Mouse (Mus musculus): Measurements from ENCODE around the gene Grtp1.
A peak's percentile ranks its signal among the peaks of the same experiment; 100 is the strongest.

Grtp1 gene

GRCm38 (mm10) chr8:13202806-13203205 lies 2.4 kb upstream of the Grtp1 start:
- no peak for TF ChIP-seq POU5F1 (IDR thresholded peaks at IDR 0.05; ENCODE audit: borderline replicate concordance, low read length)
- TF ChIP-seq CTCF (conservative IDR thresholded peaks at IDR 0.05; ENCODE audit: low read length) = no peak
- no peak for TF ChIP-seq NANOG (IDR thresholded peaks at IDR 0.05; ENCODE audit: borderline replicate concordance, low read length)
- Histone ChIP-seq H3K9me3 (ENCODE audit: low read length) (peaks cover 3% of the 10 kb centered on the region; the same call in 1 of the 2 replicates), H3K27me3 (ENCODE audit: insufficient read depth, low read length) (no peaks in the 10 kb centered on the region), H3K4me1 (replicated peaks; ENCODE audit: low read depth, low read length) (peaks cover 78% of the 10 kb centered on the region), H3K36me3 (ENCODE audit: insufficient read depth, low read length) (peaks cover 20% of the 10 kb centered on the region), H3K4me3 (replicated peaks; ENCODE audit: low read length) (peak overlapping the region; percentile 14; the same call in 1 of the 2 replicates)

- H3K36me3 ChIP-seq (ENCODE audit: insufficient read depth, low read length) = peaks cover 28% of the 10 kb centered on the region
- H3K4me3 ChIP-seq (replicated peaks; ENCODE audit: low read length) = peak overlapping the region; percentile 95
- no peaks in the 10 kb centered on the region for H3K27me3 ChIP-seq (ENCODE audit: insufficient read depth, low read length)
- peaks cover 3% of the 10 kb centered on the region; the same call in 1 of the 2 replicates for H3K9me3 ChIP-seq (ENCODE audit: low read length)
- TF ChIP-seq POU5F1 (IDR thresholded peaks at IDR 0.05; ENCODE audit: borderline replicate concordance, low read length) (no peak), CTCF (conservative IDR thresholded peaks at IDR 0.05; ENCODE audit: low read length) (no peak), NANOG (IDR thresholded peaks at IDR 0.05; ENCODE audit: borderline replicate concordance, low read length) (no peak)
- H3K4me1 ChIP-seq (replicated peaks; ENCODE audit: low read depth, low read length) = peaks cover 78% of the 10 kb centered on the region
Measured at GRCm38 (mm10) chr8:13202041-13202440, 1.6 kb upstream of the Grtp1 start.

DNA sequence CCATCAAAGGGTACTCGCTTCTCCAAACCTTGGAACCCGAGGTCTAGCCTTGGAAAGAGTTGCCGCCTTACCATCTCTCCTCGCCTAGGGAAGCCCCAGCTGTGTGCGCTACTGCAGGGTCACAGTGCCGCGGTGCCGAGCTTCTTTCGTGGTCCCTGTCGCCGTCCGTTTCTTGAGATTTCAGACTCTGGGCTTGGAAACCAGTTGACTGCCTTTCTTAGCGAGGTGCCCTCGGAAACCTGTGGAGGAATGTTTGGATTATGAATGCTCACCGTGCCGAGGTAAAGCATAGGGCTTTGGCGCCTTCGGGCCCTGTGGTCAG lies 554 bp upstream of the Grtp1 start:
- TF ChIP-seq NANOG (IDR thresholded peaks at IDR 0.05; ENCODE audit: borderline replicate concordance, low read length) (no peak), POU5F1 (IDR thresholded peaks at IDR 0.05; ENCODE audit: borderline replicate concordance, low read length) (no peak), CTCF (conservative IDR thresholded peaks at IDR 0.05; ENCODE audit: low read length) (no peak)
- Histone ChIP-seq H3K9me3 (ENCODE audit: low read length) (peaks cover 3% of the 10 kb centered on the region; the same call in 1 of the 2 replicates), H3K4me3 (replicated peaks; ENCODE audit: low read length) (peak overlapping the region; percentile 95), H3K4me1 (replicated peaks; ENCODE audit: low read depth, low read length) (peaks cover 79% of the 10 kb centered on the region), H3K36me3 (ENCODE audit: insufficient read depth, low read length) (peaks cover 39% of the 10 kb centered on the region), H3K27me3 (ENCODE audit: insufficient read depth, low read length) (no peaks in the 10 kb centered on the region)

DNA sequence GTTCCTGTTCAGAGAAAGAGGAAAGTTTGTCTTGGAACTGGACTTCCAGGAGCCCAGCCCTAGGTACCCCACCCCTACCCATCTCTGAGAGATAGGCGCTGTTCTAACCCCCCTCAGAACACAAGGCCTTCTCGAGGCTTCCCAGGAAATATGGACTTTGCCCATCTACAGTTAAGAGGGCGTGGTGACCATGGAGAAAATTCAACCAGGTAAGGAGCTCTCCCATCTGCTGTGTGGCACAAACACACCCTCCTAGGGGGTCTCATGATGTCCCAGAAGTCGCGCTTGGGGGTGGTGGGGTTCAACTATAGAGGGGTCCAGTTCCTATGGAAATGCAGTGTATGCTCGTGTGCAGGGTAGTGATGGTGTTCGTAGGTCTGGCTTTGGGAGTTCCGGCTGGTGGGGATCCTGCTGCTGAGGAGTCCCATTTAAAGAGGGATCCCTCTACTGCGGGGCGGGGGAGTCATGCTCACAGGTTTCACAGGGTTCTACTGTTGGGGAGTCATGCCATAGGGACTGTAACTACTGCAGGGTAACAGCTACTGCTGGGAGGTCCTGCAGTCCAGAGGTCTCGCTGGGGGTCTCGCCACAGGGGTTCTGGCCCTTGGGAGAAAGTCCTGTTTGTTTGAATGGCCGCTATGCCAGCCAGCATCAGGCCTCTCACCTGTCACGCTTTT lies 897 bp downstream of the Grtp1 start:
- H3K4me3 ChIP-seq (replicated peaks; ENCODE audit: low read length) = peak overlapping the region; percentile 95
- peaks cover 3% of the 10 kb centered on the region; the same call in 1 of the 2 replicates for H3K9me3 ChIP-seq (ENCODE audit: low read length)
- H3K36me3 ChIP-seq (ENCODE audit: insufficient read depth, low read length) = peaks cover 41% of the 10 kb centered on the region
- H3K27me3 ChIP-seq (ENCODE audit: insufficient read depth, low read length) = no peaks in the 10 kb centered on the region
- H3K4me1 ChIP-seq (replicated peaks; ENCODE audit: low read depth, low read length) = peaks cover 79% of the 10 kb centered on the region
- TF ChIP-seq POU5F1 (IDR thresholded peaks at IDR 0.05; ENCODE audit: borderline replicate concordance, low read length) (no peak), NANOG (IDR thresholded peaks at IDR 0.05; ENCODE audit: borderline replicate concordance, low read length) (no peak), CTCF (conservative IDR thresholded peaks at IDR 0.05; ENCODE audit: low read length) (no peak)

GRCm38 (mm10) chr8:13197493-13197892 lies 2.9 kb downstream of the Grtp1 start:
- TF ChIP-seq POU5F1 (IDR thresholded peaks at IDR 0.05; ENCODE audit: borderline replicate concordance, low read length) = no peak
- no peak for TF ChIP-seq CTCF (conservative IDR thresholded peaks at IDR 0.05; ENCODE audit: low read length)
- TF ChIP-seq NANOG (IDR thresholded peaks at IDR 0.05; ENCODE audit: borderline replicate concordance, low read length) = no peak
- Histone ChIP-seq H3K27me3 (ENCODE audit: insufficient read depth, low read length) (no peaks in the 10 kb centered on the region), H3K9me3 (ENCODE audit: low read length) (no peaks in the 10 kb centered on the region), H3K4me3 (replicated peaks; ENCODE audit: low read length) (no peak overlapping the region), H3K36me3 (ENCODE audit: insufficient read depth, low read length) (peaks cover 46% of the 10 kb centered on the region), H3K4me1 (replicated peaks; ENCODE audit: low read depth, low read length) (peaks cover 80% of the 10 kb centered on the region)

GRCm38 (mm10) chr8:13194818-13195217 lies 5.6 kb downstream of the Grtp1 start:
- TF ChIP-seq CTCF (conservative IDR thresholded peaks at IDR 0.05; ENCODE audit: low read length) = no peak

GRCm38 (mm10) chr8:13190235-13190634 lies 10.2 kb downstream of the Grtp1 start:
- TF ChIP-seq NANOG (IDR thresholded peaks at IDR 0.05; ENCODE audit: borderline replicate concordance, low read length) (no peak), CTCF (conservative IDR thresholded peaks at IDR 0.05; ENCODE audit: low read length) (no peak), POU5F1 (IDR thresholded peaks at IDR 0.05; ENCODE audit: borderline replicate concordance, low read length) (no peak)
- peak overlapping the region; percentile 43 for H3K4me3 ChIP-seq (replicated peaks; ENCODE audit: low read length)
- peaks cover 84% of the 10 kb centered on the region for H3K36me3 ChIP-seq (ENCODE audit: insufficient read depth, low read length)
- H3K27me3 ChIP-seq (ENCODE audit: insufficient read depth, low read length) = no peaks in the 10 kb centered on the region
- H3K4me1 ChIP-seq (replicated peaks; ENCODE audit: low read depth, low read length) = peaks cover 79% of the 10 kb centered on the region
- no peaks in the 10 kb centered on the region for H3K9me3 ChIP-seq (ENCODE audit: low read length)

More at GRCm38 (mm10) chr8:13194818-13195217, 5.6 kb downstream of the Grtp1 start:
- Histone ChIP-seq H3K9me3 (ENCODE audit: low read length) (no peaks in the 10 kb centered on the region), H3K27me3 (ENCODE audit: insufficient read depth, low read length) (no peaks in the 10 kb centered on the region), H3K4me3 (replicated peaks; ENCODE audit: low read length) (peak overlapping the region; percentile 48), H3K36me3 (ENCODE audit: insufficient read depth, low read length) (peaks cover 72% of the 10 kb centered on the region), H3K4me1 (replicated peaks; ENCODE audit: low read depth, low read length) (peaks cover 93% of the 10 kb centered on the region)

GRCm38 (mm10) chr8:13188857-13189256 lies 11.6 kb downstream of the Grtp1 start:
- Histone ChIP-seq H3K4me3 (replicated peaks; ENCODE audit: low read length) (no peak overlapping the region), H3K36me3 (ENCODE audit: insufficient read depth, low read length) (peaks cover 97% of the 10 kb centered on the region), H3K27me3 (ENCODE audit: insufficient read depth, low read length) (no peaks in the 10 kb centered on the region), H3K4me1 (replicated peaks; ENCODE audit: low read depth, low read length) (peaks cover 67% of the 10 kb centered on the region), H3K9me3 (ENCODE audit: low read length) (no peaks in the 10 kb centered on the region)
- TF ChIP-seq POU5F1 (IDR thresholded peaks at IDR 0.05; ENCODE audit: borderline replicate concordance, low read length) (no peak), NANOG (IDR thresholded peaks at IDR 0.05; ENCODE audit: borderline replicate concordance, low read length) (no peak), CTCF (conservative IDR thresholded peaks at IDR 0.05; ENCODE audit: low read length) (no peak)

All from E14TG2a.4 (cell line).